Mouse (Mus musculus): ENCODE results near the gene Sfxn5.

Gene Sfxn5

DNA sequence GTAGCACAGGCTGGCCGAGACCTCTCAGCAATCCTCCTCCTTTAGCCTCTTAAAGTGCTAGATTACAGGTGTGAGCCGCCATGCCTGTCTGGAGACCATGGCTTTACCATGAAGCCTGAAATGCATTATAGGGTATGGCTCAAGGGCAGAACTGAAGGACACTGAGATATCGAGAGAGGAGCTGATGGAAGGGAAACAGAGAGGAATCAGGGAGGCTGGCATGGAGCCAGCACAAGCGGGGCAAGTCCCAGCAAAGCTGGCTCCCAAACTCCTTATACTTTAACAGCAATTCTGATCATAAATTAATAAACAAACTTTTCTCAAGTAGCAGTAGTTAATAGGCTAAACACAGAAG lies 30.7 kb upstream of the Sfxn5 start:
- DNase-seq, result no peak

DNA sequence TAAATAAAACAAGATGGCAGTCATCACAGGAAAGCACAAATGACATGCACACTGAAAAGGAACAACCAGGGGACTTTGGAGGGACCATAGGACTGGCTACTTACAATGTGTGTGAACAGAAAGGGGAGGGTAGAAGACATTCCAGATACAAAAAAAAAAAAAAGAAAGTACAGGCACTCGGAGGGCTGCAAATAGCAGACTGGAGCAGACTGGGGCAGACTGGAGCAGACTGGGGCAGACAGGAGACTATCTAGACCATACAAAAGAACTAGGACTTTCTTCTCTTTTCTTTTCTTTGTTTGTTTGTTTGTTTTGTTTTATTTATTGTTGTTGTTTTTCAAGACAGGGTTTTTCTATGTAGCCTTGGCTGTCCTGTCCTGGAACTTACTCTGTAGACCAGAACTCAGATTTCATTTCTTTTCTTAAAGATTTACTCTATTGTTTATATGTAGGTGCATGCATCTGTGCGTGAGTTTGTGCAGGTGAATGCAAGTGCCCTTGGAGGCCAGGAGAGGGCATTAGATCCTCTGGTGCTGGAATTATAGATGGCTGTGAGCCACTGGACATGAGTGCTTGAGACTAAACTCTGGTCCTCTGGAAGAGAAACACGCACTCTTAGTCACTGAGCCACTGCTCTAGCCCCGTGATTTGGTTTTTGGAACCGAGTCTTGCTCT lies 30.1 kb upstream of the Sfxn5 start:
- DNase-seq, result no peak

DNA sequence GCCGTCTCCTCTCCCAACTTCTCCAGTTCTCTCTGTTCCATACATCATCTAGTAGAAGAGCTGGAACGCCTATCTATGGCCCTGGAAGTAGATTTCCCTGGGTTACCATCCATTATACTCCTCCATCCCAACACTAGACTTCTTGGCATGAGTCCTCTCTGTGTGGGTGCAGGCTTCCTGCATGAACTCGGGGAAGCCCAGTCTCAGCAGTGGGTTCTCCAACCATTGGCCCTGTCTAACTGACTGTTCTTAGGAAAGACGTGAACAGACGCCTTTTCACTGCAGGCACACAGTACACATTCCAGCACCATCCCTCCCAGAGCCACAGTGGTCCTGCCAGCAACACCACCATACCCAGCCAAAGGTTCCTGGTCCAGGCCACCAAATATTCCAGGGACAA lies 29.4 kb upstream of the Sfxn5 start:
- no peak for DNase-seq

DNA sequence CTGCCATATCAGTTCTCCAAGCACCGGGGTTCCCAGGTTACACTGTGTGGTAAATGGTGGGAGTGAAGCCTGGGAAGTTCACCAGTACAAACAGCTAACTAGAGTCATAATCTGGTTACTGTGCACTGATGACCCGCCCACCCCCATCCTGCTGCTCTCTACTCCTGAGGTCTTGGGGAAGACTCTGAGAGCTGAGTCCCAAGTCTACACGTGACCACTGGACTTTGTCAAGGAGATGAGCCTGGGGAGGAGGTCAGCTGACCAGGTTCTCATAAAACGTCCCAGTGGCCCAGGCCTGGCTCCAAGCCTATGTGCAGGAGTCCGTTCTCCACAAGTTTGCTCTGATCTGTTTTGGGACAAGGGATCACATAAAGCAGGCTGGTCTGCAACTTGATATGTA lies 27.1 kb upstream of the Sfxn5 start:
- no peak for DNase-seq

DNA sequence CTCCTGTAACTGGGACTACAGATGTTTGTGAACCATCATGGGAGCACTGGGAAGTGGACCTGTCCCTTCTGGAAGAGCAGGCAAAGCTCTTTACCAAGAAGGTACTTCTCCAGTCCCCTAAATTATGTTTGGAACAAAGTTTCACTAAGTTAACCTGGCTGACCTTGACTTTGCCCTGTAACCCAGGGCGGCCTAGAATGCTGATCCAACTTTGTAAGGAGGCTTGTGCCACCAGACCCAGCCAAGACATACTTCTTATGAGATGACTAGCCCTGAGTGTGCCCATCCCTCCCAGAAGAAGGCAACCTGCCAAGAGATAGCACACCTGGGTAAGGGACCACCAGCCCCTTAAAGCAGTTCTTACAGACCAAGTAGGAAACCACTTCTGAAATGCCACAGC lies 25.7 kb upstream of the Sfxn5 start:
- no peak for DNase-seq

DNA sequence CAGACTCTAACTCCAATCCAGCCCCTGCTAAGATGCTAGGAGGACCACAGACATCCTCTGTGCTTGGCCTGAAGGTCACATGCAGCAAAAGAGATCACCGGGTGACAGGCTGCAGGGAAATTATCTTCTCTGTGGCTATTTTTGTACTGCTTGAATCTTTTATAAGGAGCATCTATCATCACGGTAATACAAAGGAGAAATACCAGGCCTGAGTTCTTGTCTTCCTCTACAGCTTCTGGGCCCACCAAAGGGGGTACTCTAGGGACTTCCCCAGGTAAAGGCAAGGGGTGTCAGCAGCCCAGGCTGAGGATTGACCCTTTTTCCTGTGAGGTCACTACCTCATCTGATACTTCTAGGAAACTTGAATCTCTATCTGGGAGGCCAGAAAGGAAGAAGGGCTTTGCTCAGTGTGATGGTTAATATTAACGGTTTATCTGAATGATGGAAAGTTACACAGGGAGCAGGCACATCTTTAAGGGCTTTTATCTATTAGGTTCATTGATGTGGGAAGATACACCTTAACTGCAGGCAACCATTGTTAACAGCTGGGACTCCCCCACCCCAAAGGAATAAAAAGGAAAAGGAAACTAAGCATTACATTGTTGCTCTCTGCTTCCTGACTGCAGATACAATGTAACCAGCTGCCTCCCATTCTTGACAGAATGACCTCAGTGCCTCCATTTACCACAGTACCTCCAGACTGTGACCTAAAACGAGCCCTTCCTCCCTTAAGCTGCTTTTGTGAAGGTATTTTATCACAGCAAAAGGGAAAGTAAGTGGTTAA lies 23.7 kb upstream of the Sfxn5 start:
- no peak for DNase-seq

DNA sequence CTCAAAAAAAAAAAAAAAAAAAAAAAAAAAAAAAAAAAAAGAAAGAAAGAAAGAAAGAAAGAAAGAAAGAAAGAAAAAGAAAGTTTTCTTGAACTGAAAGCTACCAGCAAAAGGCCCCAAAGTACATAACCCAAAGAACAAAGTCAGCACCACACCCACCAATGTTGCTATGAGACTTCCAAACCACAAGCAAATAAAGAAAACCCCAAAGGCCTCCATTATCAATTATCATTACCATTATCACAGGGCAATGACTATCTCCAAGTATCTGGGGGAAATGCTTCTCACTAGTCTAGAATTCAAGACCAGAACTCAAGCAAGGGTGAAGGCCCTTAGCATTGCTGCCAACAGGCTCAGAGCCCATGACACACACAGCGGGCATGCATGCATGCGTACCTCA lies 22.5 kb upstream of the Sfxn5 start:
- DNase-seq, result no peak

DNA sequence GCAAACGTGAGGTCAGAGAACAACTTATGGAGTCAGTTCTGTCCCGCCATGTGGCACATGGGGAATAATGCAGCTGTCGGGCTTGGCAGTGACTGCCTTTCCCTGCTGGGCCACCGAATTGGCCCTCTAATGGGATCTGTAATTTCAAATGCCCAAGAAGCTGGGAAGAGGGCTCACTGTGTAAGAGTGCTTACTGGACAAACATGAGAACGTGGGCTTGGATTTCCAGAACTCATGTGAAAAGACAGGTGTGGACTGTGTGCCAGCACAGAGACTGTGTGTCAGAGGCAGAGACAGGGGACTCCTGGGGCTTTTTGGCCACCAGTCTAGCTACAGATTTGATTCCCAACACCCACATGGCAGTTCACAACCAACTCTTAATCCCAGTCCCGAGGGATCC lies 21.5 kb upstream of the Sfxn5 start:
- no peak for DNase-seq

DNA sequence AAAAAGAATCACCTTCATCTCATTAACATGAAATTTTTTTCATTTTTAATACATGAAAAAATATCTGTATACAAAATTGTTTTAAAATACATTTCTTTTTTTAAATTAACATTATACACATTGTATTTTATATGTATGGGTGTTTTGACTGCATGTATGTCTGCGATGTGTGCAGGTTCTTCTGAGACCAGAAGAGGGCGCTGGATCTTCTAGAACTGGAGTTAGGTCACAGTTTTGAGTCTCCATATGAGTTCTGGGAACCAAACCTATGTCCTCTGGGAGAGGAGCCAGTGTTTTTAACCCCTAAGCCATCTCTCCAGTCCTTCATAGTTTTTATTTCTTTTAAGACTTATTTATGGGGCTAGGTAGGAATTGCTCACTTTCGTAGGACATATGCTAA lies 20.5 kb upstream of the Sfxn5 start:
- no peak for DNase-seq

DNA sequence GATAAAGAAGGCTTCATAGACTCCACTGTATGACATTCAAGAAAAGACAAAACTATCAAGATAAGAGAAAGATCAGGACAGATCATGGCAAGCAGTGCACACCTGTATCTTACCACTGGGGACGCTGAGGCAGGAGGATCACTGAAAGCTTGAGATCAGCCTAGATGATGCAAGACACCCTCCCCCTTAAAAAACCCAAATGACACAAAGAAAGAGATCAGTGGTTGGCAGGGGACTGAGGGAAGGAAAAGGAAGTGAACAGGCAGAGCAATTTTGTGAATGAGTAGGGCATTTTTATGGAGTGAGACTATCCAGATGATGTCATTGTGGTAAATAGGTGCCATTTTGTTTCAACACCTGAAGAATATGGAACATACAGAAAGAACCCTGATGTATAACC lies 16.9 kb upstream of the Sfxn5 start:
- DNase-seq, result no peak

DNA sequence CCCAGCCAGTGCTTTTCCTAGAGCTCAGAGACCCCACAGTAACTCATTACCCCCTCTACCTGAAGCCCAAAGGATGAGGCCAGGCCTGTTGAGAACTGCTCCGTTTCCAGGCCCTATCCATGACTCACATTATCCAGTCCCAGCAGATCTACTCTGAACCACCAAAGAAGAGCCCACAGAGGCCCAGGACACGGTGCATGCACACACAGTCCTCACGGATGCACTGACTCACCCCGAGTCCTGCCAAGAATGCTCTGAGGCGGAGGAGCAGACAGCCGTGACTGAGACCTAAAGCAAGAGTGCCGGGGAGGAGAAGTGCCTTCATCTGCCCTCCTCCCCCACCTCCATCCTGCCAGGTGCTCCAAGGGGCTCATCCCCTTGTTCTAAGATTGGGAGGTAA lies 16.0 kb upstream of the Sfxn5 start:
- DNase-seq, result peak in 1 of 2 experiments; percentile 25

DNA sequence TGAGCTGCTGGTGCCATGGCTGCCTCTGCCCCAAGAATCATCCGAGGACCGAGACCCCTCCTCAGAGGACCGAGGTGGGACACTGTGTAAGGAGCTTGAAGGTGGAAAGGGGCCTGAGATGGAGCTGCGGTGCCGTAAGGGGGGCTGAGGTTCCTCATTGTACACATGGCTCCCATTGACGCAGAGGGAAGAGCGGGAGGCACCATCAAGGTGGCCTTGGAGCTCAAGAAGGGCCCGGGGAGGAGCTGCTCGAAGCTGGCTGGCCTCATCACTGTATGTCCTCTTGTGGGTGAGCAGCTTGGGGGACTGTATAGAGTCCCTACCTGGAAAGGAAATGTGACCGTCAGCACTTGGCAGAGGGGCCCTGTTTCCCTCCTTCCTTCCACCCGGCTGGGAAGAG lies 14.9 kb upstream of the Sfxn5 start:
- no peak for DNase-seq

DNA sequence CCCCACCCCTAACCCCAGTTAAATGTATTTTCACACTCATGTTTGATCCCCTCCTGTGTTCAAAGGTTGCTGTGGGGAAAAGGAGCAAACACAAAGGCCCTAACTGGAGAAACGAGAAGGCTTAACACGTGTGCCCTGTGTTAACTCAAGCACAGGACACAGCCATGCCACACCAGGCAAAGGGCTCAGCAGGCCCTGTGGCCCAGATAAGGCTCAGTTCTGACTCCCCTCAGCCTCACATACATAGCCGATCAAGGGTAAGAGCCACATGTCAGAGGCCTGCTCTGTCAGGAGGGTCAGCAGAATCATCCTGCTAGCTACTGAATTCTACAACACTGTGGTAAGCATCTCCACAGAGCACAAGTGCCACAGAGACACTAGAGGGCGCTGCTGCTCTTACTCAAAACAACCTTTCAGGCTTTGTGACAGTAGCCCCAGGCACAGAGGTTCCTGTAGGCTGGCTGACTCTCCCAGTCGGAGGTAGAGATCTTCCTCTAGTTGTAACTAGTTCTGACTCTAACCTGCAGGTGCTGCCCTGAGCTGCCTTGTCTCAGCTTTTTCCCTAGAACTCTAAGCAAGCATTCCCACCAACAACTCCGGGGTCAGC lies 12.9 kb upstream of the Sfxn5 start:
- DNase-seq, result peak; percentile 79 to 84

DNA sequence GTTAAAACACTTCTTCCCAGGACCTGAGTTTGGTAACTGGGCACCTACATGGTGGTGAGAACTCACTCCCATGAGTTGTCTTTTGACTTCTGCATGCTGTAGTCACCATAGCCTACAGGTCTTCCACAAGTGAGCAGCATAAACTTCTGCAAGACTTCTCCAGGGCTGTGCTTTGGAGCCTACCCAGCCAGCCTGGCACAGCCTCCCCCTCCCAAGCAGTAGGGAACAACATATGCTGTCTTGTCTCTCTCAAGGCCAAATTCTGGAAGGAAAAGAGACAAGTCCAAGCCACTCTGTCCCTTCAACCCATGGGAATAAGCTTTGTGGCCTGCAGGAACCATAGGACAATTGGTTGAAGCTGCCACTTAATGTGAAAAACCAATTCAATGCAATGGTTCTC lies 11.7 kb upstream of the Sfxn5 start:
- no peak for DNase-seq

DNA sequence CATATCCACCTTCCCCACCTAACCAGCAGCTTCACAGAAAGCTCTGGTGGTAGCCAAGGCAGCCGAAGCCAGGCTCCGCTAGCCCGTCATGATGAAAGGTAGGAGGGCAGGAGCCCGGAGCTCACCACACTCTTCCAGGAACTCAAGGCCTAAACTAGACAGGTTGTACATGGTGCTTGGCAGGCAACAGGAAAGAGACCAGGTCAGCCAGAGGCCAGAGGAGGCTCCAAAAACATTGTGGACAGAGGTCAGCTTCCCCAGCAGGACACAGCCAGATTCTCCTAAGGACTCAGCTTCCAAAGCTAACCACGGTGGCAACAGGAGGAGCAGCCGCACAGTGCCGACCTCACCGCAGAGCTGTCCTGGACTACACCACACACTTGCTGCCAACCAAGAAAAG lies 9.8 kb upstream of the Sfxn5 start:
- DNase-seq, result no peak

DNA sequence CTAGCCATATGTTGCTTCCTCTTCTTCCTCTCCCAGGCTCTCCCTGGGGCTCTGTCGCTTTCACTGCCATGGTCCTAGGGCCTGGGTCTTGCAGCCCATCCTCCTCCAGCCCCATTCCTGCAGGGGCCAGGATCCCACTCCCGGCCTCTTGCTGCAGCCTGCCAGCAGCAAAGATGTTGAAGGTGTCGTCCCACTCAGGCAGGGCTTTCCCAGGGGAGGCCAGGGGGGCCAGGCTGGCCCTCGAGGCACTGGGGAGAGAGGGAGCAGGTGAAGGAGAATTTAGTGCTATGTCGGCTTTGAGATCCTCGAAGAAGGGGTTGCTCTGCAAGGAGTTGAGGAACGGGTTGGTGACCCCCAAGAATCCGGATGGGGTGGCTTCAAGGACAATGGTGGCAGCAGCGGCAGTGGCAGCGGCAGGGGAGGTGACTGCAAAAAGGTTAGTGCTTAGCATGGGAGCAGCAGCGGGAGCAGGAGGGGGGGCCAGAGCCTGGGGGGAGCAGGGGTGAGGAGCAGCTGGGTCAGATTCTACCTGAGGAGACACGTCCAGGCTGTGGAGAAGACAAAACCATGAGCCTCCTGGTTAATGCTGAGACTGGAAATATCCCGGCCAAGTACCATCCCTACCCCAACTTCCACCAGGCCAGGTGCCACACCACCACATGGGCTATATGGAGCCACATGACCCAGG lies 8.7 kb upstream of the Sfxn5 start:
- DNase-seq, result no peak

DNA sequence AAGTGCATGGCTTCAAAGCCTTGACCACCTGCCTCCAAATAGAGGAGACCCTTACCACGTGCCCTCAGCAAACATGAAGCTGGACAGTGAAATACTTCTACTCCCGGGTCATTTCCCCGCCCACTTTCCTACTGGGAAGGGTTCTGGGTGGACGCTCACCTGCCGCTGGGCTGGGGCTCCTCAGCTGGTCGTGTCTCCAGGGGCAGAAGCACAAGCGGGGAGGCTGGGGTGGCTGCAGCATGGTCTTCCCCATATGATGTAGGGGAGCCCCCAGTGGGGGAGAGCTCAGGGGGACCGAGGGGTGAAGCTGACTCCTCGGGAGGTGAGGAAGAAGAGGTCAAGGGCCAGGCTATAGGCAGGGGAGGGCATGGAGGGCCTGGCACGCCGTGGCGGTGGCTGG lies 7.0 kb upstream of the Sfxn5 start:
- DNase-seq, result no peak

DNA sequence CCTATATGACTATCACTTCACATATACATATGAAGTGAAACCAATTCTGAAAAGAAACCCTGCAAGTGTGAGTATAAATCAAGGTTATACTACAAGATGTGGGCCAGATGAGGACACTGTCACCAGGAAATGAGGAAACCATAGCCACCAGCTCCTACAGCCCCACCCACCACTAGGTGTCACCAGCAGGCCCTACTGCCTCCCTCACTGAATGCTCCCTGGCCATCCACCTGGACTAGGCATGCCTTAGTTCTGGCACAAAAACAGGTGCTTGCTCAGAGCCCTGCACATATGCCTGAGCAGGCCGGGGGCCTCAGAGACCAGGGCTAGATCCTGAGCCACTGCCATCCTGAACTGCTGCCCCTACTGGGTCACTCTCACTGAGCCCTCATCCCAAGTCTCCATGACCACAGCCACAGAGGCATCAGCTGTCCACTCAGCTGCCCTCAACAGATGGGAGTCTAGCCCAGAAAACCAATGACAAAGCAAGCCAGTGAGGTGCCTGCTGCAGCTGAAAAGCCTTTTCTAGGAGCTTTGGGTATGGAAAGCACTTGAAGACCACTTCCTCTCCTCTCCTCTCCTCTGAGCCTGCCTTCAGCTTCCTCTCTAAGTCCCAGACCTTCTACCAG lies 6.2 kb upstream of the Sfxn5 start:
- DNase-seq, result peak; percentile 29 to 51

DNA sequence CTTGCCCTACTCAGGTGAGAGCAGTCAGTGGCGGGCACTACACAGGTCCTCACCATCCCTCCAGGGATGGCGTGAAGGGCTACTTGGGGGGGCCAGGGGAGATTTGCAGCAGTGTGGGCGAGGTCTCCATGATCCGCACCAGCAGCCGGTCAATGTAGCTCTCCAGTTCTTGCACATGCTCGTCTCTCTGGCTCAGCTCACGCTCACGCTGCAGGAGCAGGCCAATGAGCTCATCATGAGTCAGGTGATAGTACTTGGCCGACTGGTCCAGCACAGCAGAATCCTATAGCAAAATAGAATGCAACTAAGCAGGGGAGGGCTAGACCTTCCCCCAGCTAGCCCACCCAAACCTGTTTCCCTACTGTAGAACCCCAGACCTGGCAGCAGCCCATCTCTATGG lies 3.7 kb upstream of the Sfxn5 start:
- no peak for DNase-seq

DNA sequence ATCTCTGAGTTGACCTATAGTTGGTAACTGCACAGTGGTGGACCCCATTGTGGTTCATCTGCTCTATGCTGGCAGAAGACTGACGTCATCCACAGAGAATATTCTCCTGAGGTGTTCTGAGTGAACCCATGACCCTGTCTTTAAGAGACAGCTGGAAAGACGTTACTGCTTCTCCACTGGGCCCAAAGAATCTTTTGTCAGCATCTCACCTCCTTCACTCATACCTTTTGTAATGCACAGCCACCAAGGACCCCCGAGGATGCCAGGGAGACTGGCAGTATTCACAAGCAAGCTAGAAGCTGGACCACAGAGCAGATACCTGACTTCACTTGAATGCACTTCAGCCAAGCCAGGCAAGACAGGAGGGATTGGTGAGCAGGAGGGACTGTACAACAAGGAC lies 2.1 kb upstream of the Sfxn5 start:
- no peak for DNase-seq

DNA sequence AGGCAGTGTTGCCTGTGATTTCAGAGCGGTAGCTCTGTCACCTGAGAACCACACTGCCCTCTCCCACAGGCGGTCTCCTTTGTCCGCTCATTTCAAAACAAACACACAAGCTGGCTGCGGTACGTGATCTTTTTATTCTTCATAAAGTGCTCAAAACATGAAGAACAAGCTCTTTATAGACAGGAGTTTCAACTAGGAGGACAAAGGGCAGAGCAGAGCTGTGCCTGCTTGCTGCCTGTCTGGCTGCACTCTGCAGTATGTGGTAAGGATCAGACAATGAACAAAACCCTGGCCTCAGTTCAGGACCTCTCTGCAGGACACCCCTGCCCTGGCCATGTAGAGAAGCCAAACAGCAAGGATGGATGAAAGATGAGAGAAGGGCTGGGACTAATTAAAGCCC lies 1.6 kb upstream of the Sfxn5 start:
- no peak for DNase-seq

DNA sequence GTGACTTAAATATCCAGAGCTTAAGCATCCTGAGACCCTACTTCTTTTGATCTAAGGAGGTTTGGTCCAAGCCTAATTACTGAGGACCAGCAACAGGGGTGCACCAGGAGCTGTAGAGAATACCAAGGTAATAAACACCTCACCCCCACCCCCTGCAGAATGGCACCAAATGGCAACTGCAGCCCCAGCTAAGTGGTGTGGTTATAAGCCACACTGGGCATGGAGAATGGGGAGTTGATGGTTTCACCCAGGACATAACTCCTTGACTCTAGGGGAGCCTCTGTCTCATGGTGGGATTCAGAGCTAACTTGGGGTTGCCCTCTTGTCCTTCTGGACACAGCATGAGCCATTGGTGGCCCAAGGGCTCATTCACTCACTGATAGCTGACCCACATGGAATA lies 1.0 kb upstream of the Sfxn5 start:
- no peak for DNase-seq

DNA sequence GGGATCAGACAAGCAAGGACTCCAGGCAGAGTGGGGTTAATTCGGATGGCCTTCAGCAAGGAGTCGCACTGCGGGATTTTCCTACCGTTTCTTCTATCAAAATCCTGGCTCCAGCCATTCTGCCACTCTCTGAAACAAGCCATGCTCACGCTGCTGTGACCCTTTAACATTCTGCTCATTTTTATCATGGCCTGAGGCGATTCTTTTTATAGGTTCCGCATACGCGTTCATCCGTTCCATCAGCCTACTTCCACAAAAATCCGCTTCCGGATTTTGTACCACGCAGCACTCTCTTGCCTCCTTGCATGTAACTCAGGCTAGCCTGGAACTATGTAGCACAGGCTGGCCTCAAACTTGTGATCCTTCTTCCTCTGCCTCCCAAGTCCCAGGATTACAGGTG lies 510 bp upstream of the Sfxn5 start:
- peak; percentile 15 to 29 for DNase-seq
